Mouse (Mus musculus): ENCODE results near the gene Enpp1.

The Enpp1 gene

GRCm38 (mm10) chr10:24710361-24710760 lies 1.6 kb downstream of the Enpp1 start:
- DNase-seq: no peak

GRCm38 (mm10) chr10:24707745-24708144 lies 4.2 kb downstream of the Enpp1 start:
- no peak for DNase-seq

- no peak for DNase-seq
Measured at GRCm38 (mm10) chr10:24706431-24707140, 5.4 kb downstream of the Enpp1 start.

GRCm38 (mm10) chr10:24702698-24703097 lies 9.3 kb downstream of the Enpp1 start:
- no peak for DNase-seq

GRCm38 (mm10) chr10:24698131-24698775 lies 13.7 kb downstream of the Enpp1 start:
- no peak for DNase-seq

GRCm38 (mm10) chr10:24696761-24697160 lies 15.2 kb downstream of the Enpp1 start:
- DNase-seq: no peak

- DNase-seq: no peak
Measured at GRCm38 (mm10) chr10:24695786-24696185, 16.2 kb downstream of the Enpp1 start.

GRCm38 (mm10) chr10:24682518-24683104 lies 29.3 kb downstream of the Enpp1 start:
- no peak for DNase-seq

- DNase-seq: no peak
Measured at GRCm38 (mm10) chr10:24677681-24678080, 34.3 kb downstream of the Enpp1 start.

- no peak for DNase-seq
Measured at GRCm38 (mm10) chr10:24674261-24674660, 37.7 kb downstream of the Enpp1 start.

- DNase-seq: no peak
Measured at GRCm38 (mm10) chr10:24672948-24673347, 39.0 kb downstream of the Enpp1 start.

GRCm38 (mm10) chr10:24670548-24670947 lies 41.4 kb downstream of the Enpp1 start:
- DNase-seq: no peak

- no peak for DNase-seq
Measured at GRCm38 (mm10) chr10:24650990-24651569, 60.9 kb downstream of the Enpp1 start.

- DNase-seq: no peak
Measured at GRCm38 (mm10) chr10:24647996-24648738, 63.8 kb downstream of the Enpp1 start.

- DNase-seq: no peak
Measured at GRCm38 (mm10) chr10:24645169-24645568, 66.8 kb downstream of the Enpp1 start.

GRCm38 (mm10) chr10:24642796-24643580 lies 69.0 kb downstream of the Enpp1 start:
- DNase-seq: no peak

GRCm38 (mm10) chr10:24641416-24642140 lies 70.4 kb downstream of the Enpp1 start:
- DNase-seq: no peak

- no peak for DNase-seq
Measured at GRCm38 (mm10) chr10:24640186-24640875, 71.6 kb downstream of the Enpp1 start.

GRCm38 (mm10) chr10:24639596-24639995 lies 72.4 kb downstream of the Enpp1 start:
- no peak for DNase-seq

GRCm38 (mm10) chr10:24638306-24639070 lies 73.5 kb downstream of the Enpp1 start:
- DNase-seq: no peak

Measured in spleen, adult 18-20 months (tissue).